Mouse (Mus musculus): Measurements from ENCODE around the gene Wdr81. TPM values are rescaled to one million over a fixed set of nuclear protein-coding genes. Genes with fewer than 3 reads are reported as not detected.

The Wdr81 gene
- polyA plus RNA-seq (2015; fragmentation: Nextera tagmentation; extraction: Ambion mirVana), result 3.8 and 4.5 TPM in 2 replicates

GRCm38 (mm10) chr11:75453991-75454930, at the start of gene Wdr81:
Gene Wdr81, minus strand, starts transcription at chr11:75454717.

GRCm38 (mm10) chr11:75486601-75487285, 32.2 kb upstream of the Wdr81 start, which contains the start of gene Prpf8:
Gene Prpf8, plus strand, starts transcription at chr11:75486816.

GRCm38 (mm10) chr11:75460844-75461742, 6.6 kb upstream of the Wdr81 start, which contains the start of gene Tlcd2:
Gene Tlcd2, plus strand, starts transcription at chr11:75461715.

GRCm38 (mm10) chr11:75439363-75439762, 15.2 kb downstream of the Wdr81 start, which contains the start of gene Serpinf2:
Gene Serpinf2, minus strand, starts transcription at chr11:75439591.

GRCm38 (mm10) chr11:75422013-75422792, 32.3 kb downstream of the Wdr81 start, which contains the start of gene Serpinf1:
Gene Serpinf1, minus strand, starts transcription at chr11:75422701.

MicroRNAs within 50 kb of the gene (microRNA counts, 519-probe panel; counts per million panel counts)
- microRNA mmu-miR-22, result 6,047 counts per million, percentile 86 among the panel's probes with 10 or more counts

Small RNAs within 50 kb of the gene (microRNA-seq; reads per million reads assigned to microRNA genes)
- gene Mir22, result 8,412 reads per million, percentile 95 among the genes with 10 or more reads in this experiment

Other genes with a start within 250 kb of the Wdr81 start
- 42.2 and 44.8 TPM in 2 replicates for gene Rpa1, start 106.4 kb downstream of the Wdr81 start, polyA plus RNA-seq (2015; fragmentation: Nextera tagmentation; extraction: Ambion mirVana)
- gene Smyd4, start 106.3 kb downstream of the Wdr81 start, polyA plus RNA-seq (2015; fragmentation: Nextera tagmentation; extraction: Ambion mirVana), result 14.1 and 15.4 TPM in 2 replicates
- 59.9 and 81.4 TPM in 2 replicates for gene Serpinf1, start 32.0 kb downstream of the Wdr81 start, polyA plus RNA-seq (2015; fragmentation: Nextera tagmentation; extraction: Ambion mirVana)
- 0.10 TPM in 1 of 2 replicates, not detected in the other for gene Serpinf2, start 15.1 kb downstream of the Wdr81 start, polyA plus RNA-seq (2015; fragmentation: Nextera tagmentation; extraction: Ambion mirVana)
- gene Tlcd2, start 7.0 kb upstream of the Wdr81 start, polyA plus RNA-seq (2015; fragmentation: Nextera tagmentation; extraction: Ambion mirVana), result 2.6 and 3.1 TPM in 2 replicates
- 26.6 and 30.1 TPM in 2 replicates for gene Prpf8, start 32.1 kb upstream of the Wdr81 start, polyA plus RNA-seq (2015; fragmentation: Nextera tagmentation; extraction: Ambion mirVana)
- 8.2 and 9.6 TPM in 2 replicates for gene Rilp, start 55.4 kb upstream of the Wdr81 start, polyA plus RNA-seq (2015; fragmentation: Nextera tagmentation; extraction: Ambion mirVana)
- 2.9 and 3.5 TPM in 2 replicates for gene Scarf1, start 58.8 kb upstream of the Wdr81 start, polyA plus RNA-seq (2015; fragmentation: Nextera tagmentation; extraction: Ambion mirVana)
- gene Slc43a2, start 77.0 kb upstream of the Wdr81 start, polyA plus RNA-seq (2015; fragmentation: Nextera tagmentation; extraction: Ambion mirVana), result 13.4 and 16.8 TPM in 2 replicates
- 131 and 134 TPM in 2 replicates for gene Pitpna, start 133.4 kb upstream of the Wdr81 start, polyA plus RNA-seq (2015; fragmentation: Nextera tagmentation; extraction: Ambion mirVana)
- gene Inpp5k, start 176.3 kb upstream of the Wdr81 start, polyA plus RNA-seq (2015; fragmentation: Nextera tagmentation; extraction: Ambion mirVana), result 37.3 and 40.1 TPM in 2 replicates
- 10.4 and 11.2 TPM in 2 replicates for gene Myo1c, start 195.8 kb upstream of the Wdr81 start, polyA plus RNA-seq (2015; fragmentation: Nextera tagmentation; extraction: Ambion mirVana)
- 83.5 and 88.5 TPM in 2 replicates for gene Crk, start 224.5 kb upstream of the Wdr81 start, polyA plus RNA-seq (2015; fragmentation: Nextera tagmentation; extraction: Ambion mirVana)

Measured in neural tube, postnatal 0 days (tissue).